Mouse (Mus musculus) C2C12 (cell line): ENCODE measurements around the gene Hoxd8.

ENCODE experiments used
- CEBPB ChIP-seq: IDR thresholded peaks from one replicate; pipeline ENCODE4 v1.6.1; 2011; ENCODE audit warnings: low read depth, mild to moderate bottlenecking, control low read depth, moderate library complexity
- CTCF ChIP-seq: IDR thresholded peaks from one replicate; pipeline ENCODE4 v1.5.1; 2011; ENCODE audit not compliant: control insufficient read depth, insufficient read depth, insufficient read length
- MAX ChIP-seq: IDR thresholded peaks from one replicate; pipeline ENCODE4 v1.6.1; 2011; ENCODE audit warnings: mild to moderate bottlenecking, control low read depth
- MYOD1 ChIP-seq: IDR thresholded peaks from one replicate; pipeline ENCODE4 v1.6.1; 2011; ENCODE audit warnings: low read depth; ENCODE audit not compliant: control insufficient read depth, insufficient read length
- USF1 ChIP-seq: IDR thresholded peaks from one replicate; pipeline ENCODE4 v1.6.1; 2011; ENCODE audit warnings: low read depth, mild to moderate bottlenecking, control low read depth, moderate library complexity

DNA sequence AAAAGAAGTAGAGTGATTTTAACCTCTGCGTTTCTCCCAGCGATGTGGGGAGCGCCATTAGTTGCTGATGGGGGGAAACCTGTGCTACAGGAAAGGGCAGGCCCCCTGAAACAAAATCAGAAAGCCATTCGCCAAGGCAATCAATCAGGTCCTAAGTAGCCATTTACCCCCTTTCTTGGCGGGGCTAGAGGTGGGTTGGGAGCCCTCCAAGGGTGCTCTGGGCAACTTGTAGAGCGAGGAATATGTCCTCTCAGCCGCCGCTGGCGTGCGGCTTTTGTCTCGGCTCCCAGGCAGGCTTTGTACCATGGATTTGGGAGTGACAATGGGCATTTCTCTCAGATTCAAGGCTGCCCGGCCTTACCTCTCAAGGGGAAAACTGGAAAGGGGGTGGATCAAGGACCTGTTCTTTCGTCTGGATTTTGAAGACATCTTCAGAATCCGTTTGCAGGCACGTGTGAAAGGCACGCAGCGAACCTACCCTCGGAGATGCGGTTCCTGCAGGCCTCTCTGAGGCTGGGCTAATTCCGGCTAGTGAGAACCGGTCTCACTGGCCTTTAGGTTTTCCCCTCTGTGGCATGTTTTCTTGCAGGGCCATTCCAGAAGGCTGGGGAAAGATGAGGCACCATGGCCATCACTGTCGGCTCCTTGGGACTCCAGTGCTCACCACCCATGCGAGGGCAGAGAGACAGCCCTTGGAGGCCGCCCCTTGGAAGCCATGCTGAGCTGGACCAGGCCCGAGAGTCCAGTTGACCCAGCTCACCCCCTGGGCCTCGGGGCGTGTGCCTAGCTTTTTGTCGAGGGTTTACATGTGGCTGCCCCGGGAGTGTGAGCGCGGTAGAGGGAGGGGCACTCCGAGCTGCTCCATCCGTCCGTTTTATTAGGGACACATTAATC, 7.7 kb upstream of the Hoxd8 start:
- no peak for TF ChIP-seq CTCF
- no peak for TF ChIP-seq USF1
- no peak for TF ChIP-seq MYOD1
- no peak for TF ChIP-seq MAX
- no peak for TF ChIP-seq CEBPB
